Mouse (Mus musculus) MEL (cell line): ENCODE results near the gene Arhgap9. TPM values are rescaled to one million over a fixed set of nuclear protein-coding genes. Genes with fewer than 3 reads are reported as not detected.
A peak's percentile ranks its signal among the peaks of the same experiment; 100 is the strongest.

Experiments
- DNase-seq: peaks from one replicate; pipeline ENCODE4 v3.0.0; 2011; ENCODE audit warnings: low read depth, low spot score
- H3K27ac ChIP-seq: 2 replicates; pipeline ENCODE4 v1.5.1; 2012; ENCODE audit warnings: low read depth, mild to moderate bottlenecking, control low read depth, low read length, moderate library complexity; ENCODE audit not compliant: control insufficient read depth
- H3K27me3 ChIP-seq, 2 experiments: fragments of 150-350 bp in 1 of 2; sonication (generic) in 1 of 2; 2 replicates each; pipeline ENCODE4 v1.6.1; 2012; ENCODE audit warnings: low read length in 2 of 2, mild to moderate bottlenecking in 2 of 2, improper control_type of control experiment in 1 of 2, moderate library complexity in 1 of 2; ENCODE audit not compliant: insufficient read depth in 2 of 2, control insufficient read depth in 1 of 2
- H3K36me3 ChIP-seq, 2 experiments: 2 replicates each; pipeline ENCODE4 v1.6.1; 2012 to 2014; ENCODE audit warnings: low read length in 2 of 2, improper control_type of control experiment in 1 of 2, inconsistent platforms in 1 of 2, mild to moderate bottlenecking in 1 of 2; ENCODE audit not compliant: insufficient read depth in 2 of 2, control insufficient read depth in 1 of 2
- H3K4me1 ChIP-seq, 2 experiments: fragments of 150-350 bp in 1 of 2; sonication (generic) in 1 of 2; 2 replicates each; pipeline ENCODE4 v1.6.1; 2012; ENCODE audit warnings: low read length in 2 of 2, improper control_type of control experiment in 1 of 2, mild to moderate bottlenecking in 1 of 2; ENCODE audit not compliant: insufficient read depth in 2 of 2, control insufficient read depth in 1 of 2
- H3K4me3 ChIP-seq, 2 experiments: fragments of 150-350 bp in 1 of 2; sonication (generic) in 1 of 2; 2 replicates each; pipeline ENCODE4 v1.5.1; 2012; ENCODE audit warnings: low read depth in 2 of 2, low read length in 2 of 2, mild to moderate bottlenecking in 2 of 2, moderate library complexity in 2 of 2, control low read depth in 1 of 2, improper control_type of control experiment in 1 of 2; ENCODE audit not compliant: control insufficient read depth in 1 of 2, insufficient read depth in 1 of 2
- H3K79me2 ChIP-seq: 2 replicates; pipeline ENCODE4 v1.6.1; 2012; ENCODE audit warnings: mild to moderate bottlenecking, low read length, moderate library complexity; ENCODE audit not compliant: control insufficient read depth, poor library complexity, insufficient read depth
- H3K9ac ChIP-seq: 2 replicates; pipeline ENCODE4 v1.6.1; 2012; ENCODE audit warnings: low read depth, mild to moderate bottlenecking, control low read depth, low read length, moderate library complexity; ENCODE audit not compliant: control insufficient read depth, poor library complexity, severe bottlenecking
- H3K9me3 ChIP-seq: fragments of 150-350 bp; sonication (generic); replicated peaks from 2 replicates; pipeline ENCODE4 v1.6.1; 2012; ENCODE audit warnings: mild to moderate bottlenecking, low read length, improper control_type of control experiment, moderate library complexity; ENCODE audit not compliant: insufficient read depth
- BHLHE40 ChIP-seq: IDR thresholded peaks from 2 replicates; pipeline ENCODE4 v1.6.1; 2012; ENCODE audit warnings: low read depth, mild to moderate bottlenecking, inconsistent platforms, low read length, improper control_type of control experiment, borderline replicate concordance
- CHD1 ChIP-seq: IDR thresholded peaks from 2 replicates; pipeline ENCODE4 v1.6.1; 2012; ENCODE audit warnings: low read depth, mild to moderate bottlenecking, inconsistent platforms, low read length, improper control_type of control experiment
- CHD2 ChIP-seq: IDR thresholded peaks from 2 replicates; pipeline ENCODE4 v1.6.1; 2011; ENCODE audit warnings: low read length, improper control_type of control experiment
- CTCF ChIP-seq, 3 experiments: IDR thresholded peaks in 2 of 3; conservative IDR thresholded peaks in 1 of 3; 2 replicates each; pipeline ENCODE4 v1.5.1; 2011 to 2012; ENCODE audit warnings: low read length in 3 of 3, low read depth in 2 of 3, mild to moderate bottlenecking in 2 of 3, improper control_type of control experiment in 1 of 3, inconsistent platforms in 1 of 3, mixed read lengths in 1 of 3, moderate library complexity in 1 of 3; ENCODE audit not compliant: control insufficient read depth in 1 of 3, insufficient read depth in 1 of 3, poor library complexity in 1 of 3, severe bottlenecking in 1 of 3
- E2F4 ChIP-seq: IDR thresholded peaks from 2 replicates; pipeline ENCODE4 v1.6.1; 2011; ENCODE audit warnings: low read depth, low read length, improper control_type of control experiment, borderline replicate concordance
- ELF1 ChIP-seq: IDR thresholded peaks from 2 replicates; pipeline ENCODE4 v1.6.1; 2014; ENCODE audit warnings: low read depth, mild to moderate bottlenecking, inconsistent platforms, low read length, improper control_type of control experiment, moderate library complexity
- EP300 ChIP-seq, 2 experiments: IDR thresholded peaks; 2 replicates each; pipeline ENCODE4 v1.6.1; 2011; ENCODE audit warnings: improper control_type of control experiment in 2 of 2, low read length in 2 of 2, low read depth in 1 of 2, mild to moderate bottlenecking in 1 of 2
- GABPA ChIP-seq: IDR thresholded peaks from 2 replicates; pipeline ENCODE4 v1.6.1; 2012; ENCODE audit warnings: low read depth, mild to moderate bottlenecking, inconsistent platforms, low read length, improper control_type of control experiment, moderate library complexity
- HCFC1 ChIP-seq: IDR thresholded peaks from 2 replicates; pipeline ENCODE4 v1.6.1; 2012; ENCODE audit warnings: low read depth, mild to moderate bottlenecking, inconsistent platforms, low read length, improper control_type of control experiment, moderate library complexity
- JUND ChIP-seq: IDR thresholded peaks from 2 replicates; pipeline ENCODE4 v1.6.1; 2011; ENCODE audit warnings: low read depth, mild to moderate bottlenecking, improper control_type of control experiment, low read length
- KAT2A ChIP-seq: conservative IDR thresholded peaks from 2 replicates; pipeline ENCODE4 v1.6.1; 2012; ENCODE audit warnings: low read depth, low read length, improper control_type of control experiment, inconsistent platforms
- MAFK ChIP-seq: IDR thresholded peaks from 2 replicates; pipeline ENCODE4 v1.6.1; 2011; ENCODE audit warnings: low read depth, mild to moderate bottlenecking, low read length, improper control_type of control experiment, borderline replicate concordance
- MAZ ChIP-seq: IDR thresholded peaks from 2 replicates; pipeline ENCODE4 v1.6.1; 2012; ENCODE audit warnings: low read depth, mild to moderate bottlenecking, inconsistent platforms, low read length, improper control_type of control experiment
- MEF2A ChIP-seq: IDR thresholded peaks from 2 replicates; pipeline ENCODE4 v1.6.1; 2014; ENCODE audit warnings: low read depth, mild to moderate bottlenecking, inconsistent platforms, low read length, improper control_type of control experiment; ENCODE audit not compliant: poor library complexity, insufficient replicate concordance, severe bottlenecking; ENCODE audit errors: extremely low read depth
- MXI1 ChIP-seq: IDR thresholded peaks from 2 replicates; pipeline ENCODE4 v1.6.1; 2011; ENCODE audit warnings: mild to moderate bottlenecking, low read depth, low read length, improper control_type of control experiment
- MYC ChIP-seq: IDR thresholded peaks from 2 replicates; pipeline ENCODE4 v1.6.1; 2011; ENCODE audit warnings: low read depth, mild to moderate bottlenecking, low read length, improper control_type of control experiment, moderate library complexity
- NELFE ChIP-seq: IDR thresholded peaks from 2 replicates; pipeline ENCODE4 v1.6.1; 2011; ENCODE audit warnings: low read depth, low read length, improper control_type of control experiment
- NRF1 ChIP-seq: IDR thresholded peaks from 2 replicates; pipeline ENCODE4 v1.6.1; 2014; ENCODE audit warnings: low read depth, mild to moderate bottlenecking, inconsistent platforms, low read length, improper control_type of control experiment, moderate library complexity; ENCODE audit not compliant: poor library complexity, insufficient read depth, severe bottlenecking
- RCOR1 ChIP-seq: IDR thresholded peaks from 2 replicates; pipeline ENCODE4 v1.6.1; 2012; ENCODE audit warnings: low read depth, mild to moderate bottlenecking, inconsistent platforms, low read length, improper control_type of control experiment
- SIN3A ChIP-seq: IDR thresholded peaks from 2 replicates; pipeline ENCODE4 v1.6.1; 2012; ENCODE audit warnings: low read length, improper control_type of control experiment, inconsistent platforms
- SMC3 ChIP-seq: IDR thresholded peaks from 2 replicates; pipeline ENCODE4 v1.6.1; 2011; ENCODE audit warnings: low read depth, low read length, improper control_type of control experiment
- TCF12 ChIP-seq: IDR thresholded peaks from 2 replicates; pipeline ENCODE4 v1.6.1; 2014; ENCODE audit warnings: low read depth, mild to moderate bottlenecking, inconsistent platforms, low read length, improper control_type of control experiment, moderate library complexity
- USF1 ChIP-seq: IDR thresholded peaks from 2 replicates; pipeline ENCODE4 v1.6.1; 2014; ENCODE audit warnings: low read depth, mild to moderate bottlenecking, inconsistent platforms, low read length, improper control_type of control experiment, moderate library complexity
- USF2 ChIP-seq, 2 experiments: IDR thresholded peaks; 2 replicates each; pipeline ENCODE4 v1.6.1; 2011 to 2012; ENCODE audit warnings: improper control_type of control experiment in 2 of 2, low read length in 2 of 2, borderline replicate concordance in 1 of 2, inconsistent platforms in 1 of 2, low read depth in 1 of 2, mild to moderate bottlenecking in 1 of 2; ENCODE audit not compliant: insufficient read depth in 1 of 2
- ZC3H11A ChIP-seq: IDR thresholded peaks from 2 replicates; pipeline ENCODE4 v1.6.1; 2012; ENCODE audit warnings: low read depth, mild to moderate bottlenecking, inconsistent platforms, low read length, improper control_type of control experiment
- ZKSCAN1 ChIP-seq: IDR thresholded peaks from 2 replicates; pipeline ENCODE4 v1.6.1; 2012; ENCODE audit warnings: low read depth, mild to moderate bottlenecking, inconsistent platforms, low read length, improper control_type of control experiment, moderate library complexity
- ZMIZ1 ChIP-seq: IDR thresholded peaks from 2 replicates; pipeline ENCODE4 v1.6.1; 2012; ENCODE audit warnings: low read depth, mild to moderate bottlenecking, inconsistent platforms, low read length, improper control_type of control experiment, moderate library complexity
- polyA plus RNA-seq, 2 experiments: library from polyadenylated mRNA; stranded (reverse) in 1 of 2; unstranded in 1 of 2; fragments of >175 nt in 1 of 2; fragments of >200 nt in 1 of 2; gene quantifications; 2 replicates each; pipeline versions ENCODE4 v1.2.1 to v1.2.4; 2012; ENCODE audit warnings: low replicate concordance in 2 of 2, low read depth in 1 of 2; ENCODE audit not compliant: insufficient read length in 2 of 2, insufficient read depth in 1 of 2, missing spikeins in 1 of 2
- total RNA-seq: library from RNA; depleted of rRNA; stranded (reverse); fragments of 300-350 nt; gene quantifications from 2 replicates; pipeline ENCODE4 v1.2.3, GENCODE M21; 2012

Arhgap9 gene
- total and polyA plus RNA-seq, 3 experiments: 24.4 to 41.1 TPM; not detected in 1

DNA sequence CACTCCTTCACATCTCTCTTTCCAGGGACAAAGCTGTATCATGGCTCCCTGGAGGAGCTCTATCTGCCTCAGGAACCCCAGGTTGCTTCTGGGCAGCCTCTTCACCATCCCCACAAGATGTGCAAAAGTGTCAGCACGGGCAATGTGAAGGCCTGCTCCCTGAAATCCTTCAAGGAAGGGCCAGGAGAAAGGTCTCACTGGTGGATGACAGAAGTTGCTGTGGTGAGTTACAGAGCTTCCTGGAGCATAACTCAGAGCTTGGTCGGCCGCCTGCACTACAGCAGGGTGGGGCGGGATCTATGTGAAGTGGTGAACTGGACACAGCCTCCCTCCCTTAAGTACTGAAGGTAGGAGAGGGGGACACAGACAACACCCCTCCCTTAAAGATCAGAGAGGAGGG is 905 bp downstream of the Arhgap9 start:
- peak overlapping the region; percentile 64 for H3K27ac ChIP-seq
- peak overlapping the region; percentile 71 for H3K9ac ChIP-seq
- peaks cover 2% of the 10 kb centered on the region; the same call in 1 of the 2 replicates for H3K79me2 ChIP-seq
- TF ChIP-seq SIN3A: no peak
- no peak for TF ChIP-seq USF2 (IDR thresholded peaks at IDR 0.05; ENCODE audit: borderline replicate concordance in 1 of 2, insufficient read depth in 1 of 2, low read depth in 1 of 2, low read length in 2 of 2)
- no peak for TF ChIP-seq TCF12
- TF ChIP-seq KAT2A: no peak
- no peak for TF ChIP-seq HCFC1
- TF ChIP-seq MYC: no peak
- TF ChIP-seq CTCF (IDR thresholded peaks at IDR 0.05 in 2 of 3, conservative IDR thresholded peaks at IDR 0.05 in 1 of 3; ENCODE audit: control insufficient read depth in 1 of 3, insufficient read depth in 1 of 3, low read depth in 2 of 3, low read length in 3 of 3, poor library complexity in 1 of 3, severe bottlenecking in 1 of 3): no peak
- TF ChIP-seq MAZ: no peak
- TF ChIP-seq MAFK: no peak
- no peak for TF ChIP-seq ZC3H11A
- TF ChIP-seq ZMIZ1: no peak
- TF ChIP-seq NRF1: no peak
- no peak for TF ChIP-seq ELF1
- no peak for TF ChIP-seq SMC3
- TF ChIP-seq MEF2A: no peak
- TF ChIP-seq JUND: no peak
- TF ChIP-seq CHD1: no peak
- peaks cover 0 to 14% of the 10 kb centered on the region in 2 experiments; a peak in 2 of 4 replicates for H3K36me3 ChIP-seq
- no peak for DNase-seq
- H3K9me3 ChIP-seq: no peaks in the 10 kb centered on the region
- H3K27me3 ChIP-seq: no peaks in the 10 kb centered on the region
- H3K4me1 ChIP-seq: peaks cover 14 to 22% of the 10 kb centered on the region in 2 experiments
- H3K4me3 ChIP-seq: peak overlapping the region in 1 of 2 experiments; percentile 53; a peak in 1 of 4 replicates

DNA sequence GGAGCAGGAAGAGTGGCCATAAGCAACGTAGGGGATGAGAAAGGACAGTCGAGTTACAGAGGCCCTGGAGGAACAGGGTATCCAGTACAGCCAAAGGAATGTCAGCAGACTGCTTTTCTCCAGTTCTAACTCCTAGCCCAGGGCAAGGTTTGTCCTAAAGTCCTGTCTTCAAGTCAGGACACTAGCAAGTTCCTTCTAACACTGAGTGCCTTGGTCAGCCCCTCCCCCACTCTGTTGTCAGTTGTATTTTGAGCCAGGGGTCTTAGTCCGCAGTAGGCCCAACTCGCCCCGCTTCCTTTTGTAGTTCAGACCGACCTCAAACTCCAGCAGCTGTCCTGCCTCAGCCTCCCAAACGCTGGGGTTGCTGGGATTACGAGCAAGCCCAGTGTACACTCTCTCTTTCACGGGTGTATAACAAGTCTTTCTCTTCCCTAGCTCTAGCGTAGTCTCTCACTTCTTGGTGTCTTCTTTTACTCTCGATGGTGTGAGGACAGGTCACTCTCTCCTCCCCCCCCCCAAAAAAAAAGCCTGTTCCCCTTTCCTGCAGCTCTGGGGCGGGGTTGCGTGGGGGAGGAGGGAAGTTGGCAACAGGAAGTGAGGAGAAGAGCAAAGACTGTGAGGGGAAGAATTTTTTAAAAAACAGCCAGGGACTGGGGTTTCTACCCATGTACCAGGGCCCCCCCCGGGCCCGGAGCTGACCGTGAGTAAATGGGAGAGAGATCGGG is 1.5 kb downstream of the Arhgap9 start:
- H3K4me1 ChIP-seq: peaks cover 11 to 19% of the 10 kb centered on the region in 2 experiments
- TF ChIP-seq USF1 (no peak), HCFC1 (peak; percentile 62; the same call in 1 of the 2 replicates), RCOR1 (no peak), CTCF (IDR thresholded peaks at IDR 0.05 in 2 of 3, conservative IDR thresholded peaks at IDR 0.05 in 1 of 3; ENCODE audit: control insufficient read depth in 1 of 3, insufficient read depth in 1 of 3, low read depth in 2 of 3, low read length in 3 of 3, poor library complexity in 1 of 3, severe bottlenecking in 1 of 3) (no peak), MEF2A (no peak), CHD2 (peak; percentile 29; the same call in 1 of the 2 replicates), KAT2A (no peak), ELF1 (peak; percentile 78), BHLHE40 (0 out of 2 replicates have a peak, but pooled peaks have one; percentile 19), USF2 (IDR thresholded peaks at IDR 0.05; ENCODE audit: borderline replicate concordance in 1 of 2, insufficient read depth in 1 of 2, low read depth in 1 of 2, low read length in 2 of 2) (no peak), EP300 (IDR thresholded peaks at IDR 0.05; ENCODE audit: low read depth in 1 of 2, low read length in 2 of 2) (peak; percentile 6 to 43; a peak in 3 of 4 replicates), MXI1 (peak; percentile 60; the same call in 1 of the 2 replicates), GABPA (no peak), MAFK (no peak), ZC3H11A (no peak), ZKSCAN1 (no peak), MAZ (peak; percentile 98), NELFE (no peak; the same call in 1 of the 2 replicates), E2F4 (no peak)

More for the DNA sequence above, 1.5 kb downstream of the Arhgap9 start:
- H3K9me3 ChIP-seq: no peaks in the 10 kb centered on the region
- peak overlapping the region; percentile 64 for H3K27ac ChIP-seq
- peak; percentile 85 for DNase-seq
- peaks cover 2% of the 10 kb centered on the region; the same call in 1 of the 2 replicates for H3K79me2 ChIP-seq
- peak overlapping the region; percentile 53 to 89 for H3K4me3 ChIP-seq
- H3K36me3 ChIP-seq: peaks cover 0 to 11% of the 10 kb centered on the region in 2 experiments; a peak in 2 of 4 replicates
- no peaks in the 10 kb centered on the region for H3K27me3 ChIP-seq
- peak overlapping the region; percentile 71 for H3K9ac ChIP-seq
